Mouse (Mus musculus) heart, postnatal 25 days (tissue): ENCODE results near the gene Adam10. TPM values are rescaled to one million over a fixed set of nuclear protein-coding genes. Genes with fewer than 3 reads are reported as not detected.

ENCODE experiments used
- DNase-seq: peaks from one replicate; pipeline ENCODE4 v3.0.0; 2022; ENCODE audit warnings: low spot score
- intact Hi-C: fragments of 180-260 bp; cut with DNase I; formaldehyde crosslinking; loops from one replicate; pipeline ENCODE4 v1.15.1; 2025
- total RNA-seq, 2 experiments: library from RNA; stranded (reverse); gene quantifications; 2 replicates each; pipeline ENCODE4 v1.2.3; 2021

Adam10 gene
- total RNA-seq, 2 experiments from 2014 or later, result 37.0 to 44.5 TPM

DNA sequence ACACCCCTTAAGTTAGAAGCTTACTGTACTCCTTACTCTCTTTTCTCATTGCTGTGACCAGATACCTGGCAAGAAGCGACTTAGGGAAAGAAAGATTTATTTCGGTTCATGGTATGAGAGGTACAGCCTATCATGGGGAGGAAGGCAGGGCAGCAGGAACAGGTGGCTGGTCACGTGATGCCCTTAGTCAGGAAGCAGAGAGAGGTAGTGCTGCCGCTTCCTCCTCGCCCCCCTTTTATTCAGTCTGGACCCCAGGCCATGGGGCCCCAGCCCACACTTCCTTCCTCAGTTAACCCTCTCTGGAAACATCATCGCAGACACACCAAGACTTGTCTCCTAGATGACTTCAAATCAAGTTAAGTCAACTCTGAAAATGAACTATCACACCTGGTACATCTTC is 7.5 kb upstream of the Adam10 start:
- DNase-seq, result no peak

DNA sequence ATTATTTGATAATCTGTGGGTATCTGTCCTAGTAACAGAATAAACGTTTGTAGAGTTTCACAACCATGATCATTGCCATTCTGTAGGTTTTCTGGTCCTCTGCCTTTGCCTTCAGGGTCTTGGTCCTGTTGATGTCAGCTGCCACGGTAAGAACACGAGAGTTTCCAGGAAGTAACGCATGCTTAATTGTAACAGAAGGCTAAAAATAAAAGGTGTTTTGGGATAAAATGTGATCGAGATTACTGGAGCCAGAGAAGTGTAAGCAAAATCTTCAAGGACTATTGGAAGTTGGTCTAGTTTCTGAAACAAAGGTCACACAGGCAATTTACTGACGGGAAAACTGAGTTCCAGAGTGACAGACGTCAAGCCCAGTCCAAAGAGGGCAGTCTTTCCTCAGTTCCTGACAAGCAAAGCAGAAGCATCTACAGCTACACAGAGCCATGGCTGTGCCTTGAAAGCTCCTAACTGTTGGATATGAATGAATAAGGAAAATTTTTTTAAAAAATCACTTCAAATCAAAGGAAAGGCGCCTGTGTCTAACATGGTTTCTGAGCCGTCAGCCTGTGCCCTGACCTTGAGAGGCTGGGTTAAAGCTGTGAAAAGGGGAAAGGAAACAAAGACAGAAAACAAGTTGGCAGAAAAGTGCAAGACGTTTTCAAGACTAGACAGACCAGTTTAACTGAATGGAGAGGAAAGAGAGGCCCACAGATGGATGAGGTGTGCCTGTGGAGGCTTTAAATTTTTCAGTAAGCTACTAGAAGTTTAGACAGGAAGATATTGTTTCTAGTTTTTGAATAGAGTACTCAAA is 6.8 kb upstream of the Adam10 start:
- no peak for DNase-seq
- intact Hi-C loops, result loop anchor here (2.0 kb wide), 1 partner anchor 401 kb away; no protein-coding TSS in a partner anchor

More for the DNA sequence above, 7.5 kb upstream of the Adam10 start:
- intact Hi-C loops, result no loop called here

DNA sequence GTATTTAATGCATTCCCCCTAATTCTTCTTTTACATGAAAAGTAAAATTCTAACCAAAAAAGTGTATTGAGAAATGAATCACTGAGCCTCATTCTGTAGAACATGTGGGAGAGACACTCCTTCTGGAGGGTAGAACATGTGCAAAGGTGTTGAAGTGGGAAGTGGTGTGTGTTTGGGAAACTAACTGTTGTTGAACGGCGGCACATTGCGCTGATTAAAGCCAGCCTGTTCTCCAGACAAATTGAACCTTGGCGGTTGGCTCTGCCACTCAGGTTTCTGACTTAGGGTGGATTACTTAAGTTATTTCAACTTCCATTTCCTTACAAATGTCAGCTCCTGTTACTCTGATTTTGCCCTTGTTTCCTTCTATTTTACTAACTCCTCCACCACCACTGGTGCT is 5.1 kb upstream of the Adam10 start:
- intact Hi-C loops, result loop anchor here (2.0 kb wide), 1 partner anchor 399 kb away; no protein-coding TSS in a partner anchor
- DNase-seq, result no peak

DNA sequence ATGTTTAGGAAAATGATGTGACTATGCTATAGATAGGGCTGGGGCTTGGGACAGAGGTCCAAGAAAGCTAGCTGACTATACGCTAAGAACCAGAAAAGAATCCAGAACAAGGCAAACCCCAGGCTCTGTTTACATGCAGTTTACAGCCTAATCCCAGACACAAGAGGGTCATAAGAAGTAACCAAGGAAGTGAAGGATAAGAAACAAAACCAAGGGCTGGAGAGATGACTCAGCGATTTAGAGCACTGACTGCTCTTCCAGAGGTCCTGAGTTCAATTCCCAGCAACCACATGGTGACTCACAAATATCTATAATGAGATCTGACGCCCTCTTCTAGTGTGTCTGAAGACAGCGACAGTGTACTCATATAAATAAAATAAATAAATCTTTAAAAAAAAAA is 3.7 kb upstream of the Adam10 start:
- intact Hi-C loops, result loop anchor here (5.0 kb wide), 2 partner anchors 202 to 252 kb away; no protein-coding TSS in a partner anchor
- no peak for DNase-seq

DNA sequence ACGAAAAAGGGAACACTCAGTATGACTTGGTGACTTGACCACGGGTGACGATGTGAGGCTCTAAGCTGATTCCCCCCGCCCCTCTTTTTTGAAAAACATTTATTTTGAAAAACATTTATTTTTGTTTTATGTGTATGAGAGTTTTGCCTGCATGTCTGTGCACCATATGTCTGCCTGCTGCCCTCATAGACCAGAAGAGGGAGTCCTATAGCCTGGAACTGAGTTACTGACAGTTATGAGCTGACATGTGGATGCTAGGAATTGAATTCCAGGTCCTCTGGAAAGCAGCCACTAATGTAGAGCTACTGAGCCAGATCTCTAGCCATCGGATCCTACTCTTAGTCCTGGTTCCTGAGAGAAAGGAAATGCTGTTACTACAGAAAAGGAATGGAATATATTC is 2.8 kb upstream of the Adam10 start:
- intact Hi-C loops, result loop anchor here (5.0 kb wide), 2 partner anchors 201 to 251 kb away; no protein-coding TSS in a partner anchor
- DNase-seq, result no peak

- intact Hi-C loops, result loop anchor here (2.0 to 5.0 kb wide), 3 partner anchors 23 to 248 kb away; partner anchors contain the start of genes Gm10642 and Mindy2
- peak; percentile 21 for DNase-seq
These were observed 615 bp downstream of the Adam10 start for GRCm38 (mm10) chr9:70679132-70680091.

DNA sequence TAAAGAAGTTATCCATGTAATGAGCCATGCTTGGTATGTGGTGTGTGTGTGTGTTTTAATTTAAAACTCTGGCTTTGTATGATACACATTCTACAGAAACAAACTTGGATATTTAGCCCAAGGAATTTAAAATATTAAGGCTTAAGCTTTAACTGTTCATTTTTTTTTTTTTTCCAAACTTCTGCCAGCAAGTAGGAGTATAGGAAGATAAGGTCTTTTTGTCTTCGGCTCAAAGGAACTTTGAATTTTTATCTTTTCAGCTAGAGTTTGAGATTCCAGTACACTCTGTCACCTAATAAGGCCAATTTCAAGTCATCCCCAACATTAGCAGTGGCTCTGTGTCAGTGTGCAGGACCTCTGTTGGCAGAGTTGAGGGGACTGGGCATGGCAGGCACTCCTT is 3.4 kb downstream of the Adam10 start:
- no peak for DNase-seq
- intact Hi-C loops, result no loop called here

DNA sequence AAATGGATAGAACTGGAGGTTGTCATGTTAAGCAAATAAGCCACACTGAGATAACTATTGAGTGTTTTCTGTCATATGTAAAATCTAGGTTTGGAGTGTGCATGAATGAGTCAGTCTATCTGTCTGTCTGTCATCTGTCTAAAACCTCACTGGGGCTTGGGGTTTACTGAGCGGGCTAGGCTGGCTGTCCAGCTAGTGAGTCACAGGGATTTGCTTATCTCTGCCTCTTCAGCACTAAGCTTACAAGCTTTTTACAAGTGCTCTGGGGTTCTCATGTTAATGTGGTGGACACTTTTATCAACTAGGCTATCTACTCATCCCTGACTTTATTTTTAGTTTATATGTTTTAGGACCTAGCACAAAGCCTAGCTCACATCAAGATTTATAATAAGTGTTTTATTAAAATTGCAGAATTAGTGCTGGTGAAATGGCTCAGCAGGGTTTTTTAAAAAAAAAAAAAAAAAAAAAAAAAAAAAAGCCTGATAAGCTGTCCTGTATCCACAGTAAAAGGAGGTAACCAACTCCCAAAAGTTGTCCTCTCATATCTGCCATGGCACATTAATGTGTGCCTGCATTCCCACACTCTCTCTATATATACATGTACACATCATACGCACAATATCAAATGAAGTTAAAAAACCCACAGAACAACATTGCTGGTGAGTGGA is 9.6 kb downstream of the Adam10 start:
- DNase-seq, result no peak
- intact Hi-C loops, result no loop called here

GRCm38 (mm10) chr9:70689926-70690325 is 11.1 kb downstream of the Adam10 start:
- DNase-seq, result no peak
- intact Hi-C loops, result no loop called here

DNA sequence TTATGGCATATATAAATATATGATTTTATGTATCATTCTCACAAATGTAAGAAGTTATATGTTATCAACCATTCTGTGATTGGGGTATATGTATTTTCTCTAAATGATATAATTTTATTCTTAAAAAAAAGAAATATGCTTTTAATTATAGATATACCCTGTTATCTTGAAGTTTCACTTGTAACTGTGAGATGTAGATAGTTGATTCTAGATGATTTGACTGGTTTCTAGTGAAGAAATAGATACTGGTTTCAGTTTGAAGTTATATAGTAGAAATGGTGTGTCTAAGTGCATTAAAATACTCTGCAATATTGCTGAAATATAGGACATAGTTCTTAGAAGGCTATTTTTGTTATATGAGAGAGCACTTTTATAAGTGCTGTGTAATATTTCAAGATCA is 11.8 kb downstream of the Adam10 start:
- no peak for DNase-seq
- intact Hi-C loops, result no loop called here

DNA sequence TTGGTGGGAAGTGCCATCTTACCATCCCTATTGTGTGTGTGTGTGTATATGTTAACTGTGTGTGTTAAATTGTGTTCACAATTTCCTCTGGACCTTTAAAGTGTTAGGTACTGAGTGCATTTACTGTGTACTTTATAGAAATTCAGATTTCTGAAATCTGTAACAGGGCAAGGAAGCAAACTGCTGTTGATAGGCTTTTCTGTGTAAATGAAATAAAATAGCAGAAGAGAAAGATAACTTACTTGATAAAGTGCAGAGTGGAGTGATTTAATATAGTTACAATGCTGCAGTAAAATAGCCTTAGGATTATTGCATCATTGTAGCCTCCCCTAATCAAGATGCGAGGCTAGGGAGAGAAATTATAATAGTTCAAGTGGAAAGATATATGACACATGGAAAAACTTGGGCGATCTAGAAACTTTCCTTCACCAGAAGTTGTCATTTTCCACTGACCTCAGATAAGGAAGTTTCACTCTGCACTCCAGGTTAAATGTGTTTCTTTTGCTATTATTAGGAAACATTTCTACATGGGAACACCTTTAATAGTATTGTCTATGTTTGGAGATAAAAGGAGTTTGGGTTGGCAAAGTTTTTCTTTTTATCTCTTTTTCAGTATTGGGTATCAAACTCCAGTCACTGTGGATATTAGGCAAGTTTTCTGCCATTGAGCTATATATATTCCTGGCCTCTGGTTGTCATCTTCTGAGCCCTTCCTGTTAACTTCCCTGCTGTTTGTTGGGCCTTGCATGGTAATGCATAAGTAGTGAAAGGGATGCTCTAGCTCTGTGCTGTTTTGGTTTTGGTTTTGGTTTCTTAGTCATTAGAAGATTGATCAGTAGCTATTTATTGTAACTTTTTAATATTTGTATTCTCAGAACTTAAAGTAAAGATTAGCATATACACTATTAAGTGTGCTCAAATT is 13.2 kb downstream of the Adam10 start:
- DNase-seq, result no peak
- intact Hi-C loops, result no loop called here

- DNase-seq, result no peak
- intact Hi-C loops, result no loop called here
These were observed 16.9 kb downstream of the Adam10 start for GRCm38 (mm10) chr9:70695723-70696122.

DNA sequence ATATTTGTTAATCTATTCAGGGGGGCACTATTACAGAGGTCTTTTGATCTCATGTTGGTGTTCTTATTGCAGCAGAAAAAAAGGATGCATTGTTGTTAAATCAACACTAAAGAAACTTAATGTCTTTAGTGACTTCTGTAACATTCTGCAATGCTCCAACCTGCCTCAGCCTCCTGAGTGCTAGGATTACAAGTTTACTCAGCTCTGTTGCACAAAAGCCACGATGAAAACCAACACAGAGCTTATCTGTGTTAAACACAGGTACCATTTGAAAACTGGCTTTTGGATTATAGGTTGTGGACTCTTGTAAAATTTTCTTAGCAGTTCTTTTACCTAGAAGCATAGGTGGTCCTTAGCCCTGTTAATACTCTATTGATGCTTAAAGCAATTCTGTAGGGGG is 19.3 kb downstream of the Adam10 start:
- intact Hi-C loops, result loop anchor here (2.0 kb wide), 1 partner anchor 17 kb away; no protein-coding TSS in a partner anchor
- no peak for DNase-seq

DNA sequence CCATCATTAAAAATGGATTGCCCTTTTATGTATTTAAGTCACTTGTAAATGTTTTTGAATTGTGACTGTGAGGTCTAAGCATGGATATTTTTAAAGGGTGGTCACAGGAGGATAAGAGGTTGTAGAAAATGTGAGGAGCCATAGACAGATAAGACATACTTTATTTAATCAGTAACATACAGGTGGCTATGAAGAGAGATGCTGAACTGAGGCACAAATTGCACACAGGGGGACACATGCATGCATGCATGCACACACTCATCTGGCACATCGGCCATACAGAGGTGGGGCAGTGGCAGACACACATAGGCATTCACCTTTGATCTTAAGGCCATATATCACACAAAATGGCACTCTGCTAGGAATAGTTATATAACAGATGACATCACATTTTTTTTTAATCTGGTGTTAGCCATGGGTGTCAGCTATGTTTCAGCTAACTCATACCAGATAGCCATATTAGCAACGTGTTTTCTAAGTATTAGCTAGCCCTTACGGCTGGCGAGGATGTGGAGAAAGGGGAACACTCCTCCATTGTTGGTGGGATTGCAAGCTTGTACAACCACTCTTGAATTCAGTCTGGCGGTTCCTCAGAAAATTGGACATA is 24.9 kb downstream of the Adam10 start:
- no peak for DNase-seq
- intact Hi-C loops, result no loop called here

- intact Hi-C loops, result no loop called here
- no peak for DNase-seq
These were observed 27.6 kb downstream of the Adam10 start for GRCm38 (mm10) chr9:70706444-70706843.

DNA sequence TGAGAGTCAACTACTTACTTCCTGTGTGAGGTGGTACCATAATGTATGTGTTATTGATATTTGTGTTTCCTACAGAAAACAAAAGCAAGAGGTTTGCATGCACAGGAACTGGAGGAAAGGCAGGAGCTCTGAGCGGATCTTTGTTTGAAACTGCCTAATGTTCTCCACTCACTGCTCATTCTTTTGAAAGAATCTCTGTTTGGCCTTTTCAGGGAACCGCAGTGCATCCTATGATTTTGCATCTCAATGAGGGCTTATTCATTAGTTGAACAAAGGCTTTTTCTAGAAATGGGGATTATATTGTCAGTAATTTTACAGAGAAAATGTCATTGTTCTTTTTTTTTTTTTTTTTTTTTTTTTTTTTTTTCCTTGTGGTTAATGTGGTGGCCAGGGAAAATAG is 50.7 kb downstream of the Adam10 start:
- intact Hi-C loops, result no loop called here
- DNase-seq, result no peak

DNA sequence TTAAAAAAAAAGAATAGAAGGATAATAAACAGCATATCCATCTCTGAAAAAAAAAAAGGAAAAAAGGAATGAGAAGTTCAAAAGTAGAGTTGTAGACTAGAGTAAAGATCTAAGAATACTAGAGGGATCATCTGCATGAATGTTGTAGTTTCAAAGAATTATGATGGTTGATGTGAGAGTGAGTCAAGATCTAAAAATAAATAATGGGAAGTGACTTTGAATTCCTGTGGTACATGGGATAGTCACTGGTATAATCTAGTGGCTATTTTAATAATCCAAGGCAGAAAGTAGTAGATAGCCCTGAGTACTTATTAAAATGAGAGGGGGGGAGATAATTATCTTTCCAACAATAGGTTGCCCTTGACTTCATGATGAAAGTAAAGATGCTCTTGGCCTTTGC is 52.3 kb downstream of the Adam10 start:
- DNase-seq, result no peak
- intact Hi-C loops, result no loop called here

DNA sequence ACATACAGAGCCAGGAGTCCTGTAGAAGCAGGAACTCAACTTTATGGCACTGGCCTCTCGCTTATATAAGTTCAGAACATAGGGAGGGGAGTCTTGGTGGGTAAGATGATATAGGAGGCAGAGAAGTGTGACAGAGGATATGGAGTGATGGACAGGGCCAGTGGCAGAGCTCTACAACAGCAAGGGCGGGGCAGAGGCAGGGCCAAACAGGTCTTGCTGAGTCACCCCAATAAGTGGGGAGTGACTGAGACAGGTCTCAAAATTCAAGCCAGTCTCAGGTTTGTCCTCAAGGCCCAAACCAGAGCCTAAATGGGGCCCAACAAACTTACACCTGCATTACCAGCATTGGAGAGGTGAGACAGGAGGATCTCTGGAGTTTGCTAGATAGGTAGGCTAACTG is 54.4 kb downstream of the Adam10 start:
- no peak for DNase-seq
- intact Hi-C loops, result no loop called here

DNA sequence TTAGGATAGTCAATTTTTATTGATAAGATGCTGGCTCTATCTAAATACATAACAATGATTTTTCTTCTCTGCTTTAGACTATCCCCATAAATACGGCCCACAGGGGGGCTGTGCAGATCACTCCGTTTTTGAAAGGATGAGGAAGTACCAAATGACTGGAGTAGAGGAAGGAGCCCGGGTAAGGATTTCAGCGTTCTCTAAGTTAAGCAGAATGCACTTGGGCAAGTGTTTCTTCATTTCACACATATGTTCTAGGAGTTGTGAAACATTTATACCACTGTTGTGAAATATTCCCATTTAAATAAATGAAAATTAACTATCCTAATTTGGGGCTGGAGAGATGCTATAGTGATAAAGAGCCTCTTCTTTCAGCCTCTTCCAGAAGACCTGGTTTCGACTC is 61.2 kb downstream of the Adam10 start:
- no peak for DNase-seq
- intact Hi-C loops, result no loop called here
